Mouse (Mus musculus): ENCODE data around the gene Ncs1. TPM values are rescaled to one million over a fixed set of nuclear protein-coding genes. Genes with fewer than 3 reads are reported as not detected.

The Ncs1 gene
- polyA plus RNA-seq, 1 experiment = not detected

- Histone ChIP-seq H3K4me1 (ENCODE audit: control insufficient read depth, insufficient read depth, low read length) (peaks cover 30% of the 10 kb centered on the region), H3K27ac (ENCODE audit: insufficient read depth, low read depth, low read length) (peak overlapping the region; percentile 2; the same call in 1 of the 2 replicates), H3K4me3 (ENCODE audit: insufficient read depth, low read depth, low read length) (no peak overlapping the region)
- WGBS = 86% methylated on average over 13 of the region's 13 CpGs
- TF ChIP-seq POLR2A (IDR thresholded peaks at IDR 0.05; ENCODE audit: insufficient read depth, low read depth, low read length) (no peak), CTCF (IDR thresholded peaks at IDR 0.05; ENCODE audit: insufficient read depth, low read depth, low read length) (no peak)
These were observed 37.0 kb upstream of the Ncs1 start for GRCm38 (mm10) chr2:31208544-31209142.

- TF ChIP-seq CTCF (IDR thresholded peaks at IDR 0.05; ENCODE audit: insufficient read depth, low read depth, low read length) = no peak
- TF ChIP-seq POLR2A (IDR thresholded peaks at IDR 0.05; ENCODE audit: insufficient read depth, low read depth, low read length) = no peak
- Histone ChIP-seq H3K27ac (ENCODE audit: insufficient read depth, low read depth, low read length) (peak overlapping the region; percentile 67; the same call in 1 of the 2 replicates), H3K4me3 (ENCODE audit: insufficient read depth, low read depth, low read length) (no peak overlapping the region), H3K4me1 (ENCODE audit: control insufficient read depth, insufficient read depth, low read length) (peaks cover 35% of the 10 kb centered on the region)
- 52% methylated on average over 4 of the region's 4 CpGs for WGBS
These were observed 36.1 kb upstream of the Ncs1 start for GRCm38 (mm10) chr2:31209525-31209924.

- H3K4me1 ChIP-seq (ENCODE audit: control insufficient read depth, insufficient read depth, low read length) = peaks cover 37% of the 10 kb centered on the region
- TF ChIP-seq CTCF (IDR thresholded peaks at IDR 0.05; ENCODE audit: insufficient read depth, low read depth, low read length) (no peak), POLR2A (IDR thresholded peaks at IDR 0.05; ENCODE audit: insufficient read depth, low read depth, low read length) (no peak)
- WGBS = 27% methylated on average over 11 of the region's 11 CpGs
- no peak overlapping the region for H3K4me3 ChIP-seq (ENCODE audit: insufficient read depth, low read depth, low read length)
- peak overlapping the region; percentile 84 for H3K27ac ChIP-seq (ENCODE audit: insufficient read depth, low read depth, low read length)
These were observed 35.3 kb upstream of the Ncs1 start for GRCm38 (mm10) chr2:31210144-31210847.

GRCm38 (mm10) chr2:31211204-31211603 lies 34.4 kb upstream of the Ncs1 start:
- Histone ChIP-seq H3K27ac (ENCODE audit: insufficient read depth, low read depth, low read length) (peak overlapping the region; percentile 84), H3K4me1 (ENCODE audit: control insufficient read depth, insufficient read depth, low read length) (peaks cover 37% of the 10 kb centered on the region), H3K4me3 (ENCODE audit: insufficient read depth, low read depth, low read length) (peak overlapping the region; percentile 25)
- 35% methylated on average over 3 of the region's 3 CpGs for WGBS
- no peak for TF ChIP-seq POLR2A (IDR thresholded peaks at IDR 0.05; ENCODE audit: insufficient read depth, low read depth, low read length)

GRCm38 (mm10) chr2:31214211-31214796 lies 31.3 kb upstream of the Ncs1 start:
- WGBS = 53% methylated on average over 16 of the region's 16 CpGs
- no peak for TF ChIP-seq CTCF (IDR thresholded peaks at IDR 0.05; ENCODE audit: insufficient read depth, low read depth, low read length)
- no peak for TF ChIP-seq POLR2A (IDR thresholded peaks at IDR 0.05; ENCODE audit: insufficient read depth, low read depth, low read length)

GRCm38 (mm10) chr2:31218611-31219010 lies 27.0 kb upstream of the Ncs1 start:
- peaks cover 18% of the 10 kb centered on the region for H3K4me1 ChIP-seq (ENCODE audit: control insufficient read depth, insufficient read depth, low read length)
- WGBS = 74% methylated on average over 3 of the region's 3 CpGs
- no peak overlapping the region for H3K4me3 ChIP-seq (ENCODE audit: insufficient read depth, low read depth, low read length)
- H3K27ac ChIP-seq (ENCODE audit: insufficient read depth, low read depth, low read length) = no peak overlapping the region
- TF ChIP-seq POLR2A (IDR thresholded peaks at IDR 0.05; ENCODE audit: insufficient read depth, low read depth, low read length) (no peak), CTCF (IDR thresholded peaks at IDR 0.05; ENCODE audit: insufficient read depth, low read depth, low read length) (no peak)

More at GRCm38 (mm10) chr2:31214211-31214796, 31.3 kb upstream of the Ncs1 start:
- no peak overlapping the region for H3K4me3 ChIP-seq (ENCODE audit: insufficient read depth, low read depth, low read length)
- H3K27ac ChIP-seq (ENCODE audit: insufficient read depth, low read depth, low read length) = no peak overlapping the region
- H3K4me1 ChIP-seq (ENCODE audit: control insufficient read depth, insufficient read depth, low read length) = peaks cover 33% of the 10 kb centered on the region

- Histone ChIP-seq H3K4me3 (ENCODE audit: insufficient read depth, low read depth, low read length) (no peak overlapping the region), H3K4me1 (ENCODE audit: control insufficient read depth, insufficient read depth, low read length) (peaks cover 14% of the 10 kb centered on the region), H3K27ac (ENCODE audit: insufficient read depth, low read depth, low read length) (no peak overlapping the region)
- TF ChIP-seq POLR2A (IDR thresholded peaks at IDR 0.05; ENCODE audit: insufficient read depth, low read depth, low read length) (no peak), CTCF (IDR thresholded peaks at IDR 0.05; ENCODE audit: insufficient read depth, low read depth, low read length) (no peak)
- WGBS = 87% methylated on average over 6 of the region's 6 CpGs
These were observed 26.2 kb upstream of the Ncs1 start for GRCm38 (mm10) chr2:31219470-31219869.

- WGBS = 56% methylated on average over 7 of the region's 7 CpGs
- Histone ChIP-seq H3K4me1 (ENCODE audit: control insufficient read depth, insufficient read depth, low read length) (peaks cover 7% of the 10 kb centered on the region), H3K27ac (ENCODE audit: insufficient read depth, low read depth, low read length) (no peak overlapping the region)
These were observed 24.8 kb upstream of the Ncs1 start for GRCm38 (mm10) chr2:31220844-31221243.

GRCm38 (mm10) chr2:31221582-31221981 lies 24.0 kb upstream of the Ncs1 start:
- H3K4me3 ChIP-seq (ENCODE audit: insufficient read depth, low read depth, low read length) = no peak overlapping the region
- peaks cover 3% of the 10 kb centered on the region; the same call in 1 of the 2 replicates for H3K4me1 ChIP-seq (ENCODE audit: control insufficient read depth, insufficient read depth, low read length)
- no peak overlapping the region for H3K27ac ChIP-seq (ENCODE audit: insufficient read depth, low read depth, low read length)
- no peak for TF ChIP-seq POLR2A (IDR thresholded peaks at IDR 0.05; ENCODE audit: insufficient read depth, low read depth, low read length)
- no peak for TF ChIP-seq CTCF (IDR thresholded peaks at IDR 0.05; ENCODE audit: insufficient read depth, low read depth, low read length)
- WGBS = 73% methylated on average over 5 of the region's 5 CpGs

More at GRCm38 (mm10) chr2:31220844-31221243, 24.8 kb upstream of the Ncs1 start:
- no peak overlapping the region for H3K4me3 ChIP-seq (ENCODE audit: insufficient read depth, low read depth, low read length)
- no peak for TF ChIP-seq POLR2A (IDR thresholded peaks at IDR 0.05; ENCODE audit: insufficient read depth, low read depth, low read length)
- no peak for TF ChIP-seq CTCF (IDR thresholded peaks at IDR 0.05; ENCODE audit: insufficient read depth, low read depth, low read length)
